Mouse (Mus musculus) cerebellum, adult 2 months (tissue): ENCODE data around the gene Irf2.

ENCODE experiments used
- CTCF ChIP-seq: fragments of 200-500 bp; IDR thresholded peaks from 2 replicates; pipeline ENCODE4 v1.5.1; 2011; ENCODE audit warnings: low read depth, mild to moderate bottlenecking, control low read depth, low read length, moderate library complexity, borderline replicate concordance; ENCODE audit not compliant: insufficient read depth
- POLR2A ChIP-seq: fragments of 200-500 bp; IDR thresholded peaks from 2 replicates; pipeline ENCODE4 v1.6.1; 2011; ENCODE audit warnings: low read length, control low read depth, borderline replicate concordance; ENCODE audit not compliant: insufficient read depth

- TF ChIP-seq CTCF (no peak), POLR2A (no peak)
These were observed 32.8 kb upstream of the Irf2 start for GRCm38 (mm10) chr8:46706730-46707129.
